Comparison of ENCODE assay signal across 26 mouse cellular contexts in genomic region chr14:60966061-60966460, GRCm38 (mm10).
DNase-seq lines count a peak whose midpoint lies in the region; ATAC-seq lines count a peak whose summit lies in the region.
"Had no signal": no experiment of that assay in that cellular context is flagged by ENCODE, and none has a peak within 500 bp of the region (broad histone marks: within the 10 kb centered on the region; RNA-seq: fewer than 3 reads in every experiment).

No protein-coding gene starts in this region.

- no peak for ATAC-seq in embryonic facial prominence, embryonic 12.5 days (ENCODE audit: insufficient number of reproducible peaks, insufficient read depth, low FRiP score, low TSS enrichment)
- no peak for ATAC-seq in midbrain, embryonic 11.5 days (ENCODE audit: low FRiP score)
- ATAC-seq in midbrain, embryonic 15.5 days (replicated peaks), result no peak
- ATAC-seq in embryonic facial prominence, embryonic 14.5 days (ENCODE audit: low read depth), result no peak
- ATAC-seq: activated CD4-positive, CD25-positive, alpha-beta regulatory T cell, adult 4 months; forebrain, embryonic 14.5 days; forebrain, postnatal 0 days; hindbrain, embryonic 16.5 days had no signal

- intact Hi-C loops in left cerebral cortex, postnatal 4 days (cut with DNase I), result no loop called here

- no peaks in the 10 kb centered on the region for H3K27me3 ChIP-seq in embryonic facial prominence, embryonic 12.5 days
- no peaks in the 10 kb centered on the region for H3K27me3 ChIP-seq in embryonic facial prominence, embryonic 10.5 days (replicated peaks; ENCODE audit: low read depth, poor library complexity, severe bottlenecking)
- no peaks in the 10 kb centered on the region for H3K27me3 ChIP-seq in midbrain, embryonic 11.5 days (ENCODE audit: control insufficient read depth, insufficient read depth, low read length)
- H3K27me3 ChIP-seq in midbrain, embryonic 15.5 days (replicated peaks), result no peaks in the 10 kb centered on the region
- H3K27me3 ChIP-seq in embryonic facial prominence, embryonic 14.5 days (replicated peaks; ENCODE audit: control insufficient read depth, insufficient read depth, low read length), result no peaks in the 10 kb centered on the region
- H3K27me3 ChIP-seq: embryonic facial prominence, embryonic 15.5 days; heart, embryonic 15.5 days; hindbrain, embryonic 13.5 days had no signal

- no peak overlapping the region for H3K4me3 ChIP-seq in embryonic facial prominence, embryonic 12.5 days
- H3K4me3 ChIP-seq in embryonic facial prominence, embryonic 10.5 days, result no peak overlapping the region
- H3K4me3 ChIP-seq in midbrain, embryonic 11.5 days (ENCODE audit: low read depth, low read length), result no peak overlapping the region
- no peak overlapping the region for H3K4me3 ChIP-seq in midbrain, embryonic 15.5 days
- no peak overlapping the region for H3K4me3 ChIP-seq in embryonic facial prominence, embryonic 14.5 days (ENCODE audit: low read depth, low read length)
- H3K4me3 ChIP-seq: embryonic facial prominence, embryonic 15.5 days; heart, embryonic 15.5 days; hindbrain, embryonic 10.5 days; hindbrain, embryonic 13.5 days had no signal

- H3K27ac ChIP-seq in embryonic facial prominence, embryonic 12.5 days, result peak overlapping the region; percentile 62; the same call in 1 of the 2 replicates
- no peak overlapping the region for H3K27ac ChIP-seq in embryonic facial prominence, embryonic 10.5 days (replicated peaks)
- no peak overlapping the region for H3K27ac ChIP-seq in midbrain, embryonic 11.5 days (ENCODE audit: low read depth, low read length)
- no peak overlapping the region for H3K27ac ChIP-seq in midbrain, embryonic 15.5 days
- peak overlapping the region; percentile 63 for H3K27ac ChIP-seq in embryonic facial prominence, embryonic 14.5 days (replicated peaks; ENCODE audit: low read depth, low read length)
- H3K27ac ChIP-seq: embryonic facial prominence, embryonic 15.5 days; heart, embryonic 15.5 days; hindbrain, embryonic 10.5 days; hindbrain, embryonic 13.5 days had no signal

- no peaks in the 10 kb centered on the region for H3K9me3 ChIP-seq in embryonic facial prominence, embryonic 12.5 days
- no peaks in the 10 kb centered on the region for H3K9me3 ChIP-seq in embryonic facial prominence, embryonic 10.5 days
- no peaks in the 10 kb centered on the region for H3K9me3 ChIP-seq in midbrain, embryonic 11.5 days (ENCODE audit: control insufficient read depth, low read length)
- no peaks in the 10 kb centered on the region for H3K9me3 ChIP-seq in midbrain, embryonic 15.5 days
- no peaks in the 10 kb centered on the region for H3K9me3 ChIP-seq in embryonic facial prominence, embryonic 14.5 days (ENCODE audit: control insufficient read depth, low read length)
- H3K9me3 ChIP-seq: embryonic facial prominence, embryonic 15.5 days; heart, embryonic 15.5 days; hindbrain, embryonic 10.5 days; hindbrain, embryonic 13.5 days had no signal

- no peak overlapping the region for H3K9ac ChIP-seq in embryonic facial prominence, embryonic 12.5 days
- H3K9ac ChIP-seq in midbrain, embryonic 11.5 days (ENCODE audit: low read length), result no peak overlapping the region
- no peak overlapping the region for H3K9ac ChIP-seq in midbrain, embryonic 15.5 days
- H3K9ac ChIP-seq in embryonic facial prominence, embryonic 14.5 days (ENCODE audit: low read depth, low read length), result no peak overlapping the region
- H3K9ac ChIP-seq: embryonic facial prominence, embryonic 15.5 days; forebrain, postnatal 0 days; heart, embryonic 15.5 days; hindbrain, embryonic 13.5 days had no signal

- H3K36me3 ChIP-seq in embryonic facial prominence, embryonic 12.5 days, result peaks cover 5% of the 10 kb centered on the region; the same call in 1 of the 2 replicates
- H3K36me3 ChIP-seq in embryonic facial prominence, embryonic 10.5 days (replicated peaks), result peaks cover 65% of the 10 kb centered on the region
- H3K36me3 ChIP-seq in midbrain, embryonic 11.5 days (ENCODE audit: control insufficient read depth, insufficient read depth, low read length), result peaks cover 13% of the 10 kb centered on the region
- H3K36me3 ChIP-seq in midbrain, embryonic 15.5 days (replicated peaks), result no peaks in the 10 kb centered on the region
- H3K36me3 ChIP-seq in embryonic facial prominence, embryonic 14.5 days (ENCODE audit: control insufficient read depth, insufficient read depth, low read length), result peaks cover 25% of the 10 kb centered on the region
- H3K36me3 ChIP-seq: heart, embryonic 15.5 days; hindbrain, embryonic 13.5 days had no signal

- no peak for DNase-seq in embryonic facial prominence, embryonic 10.5 days (ENCODE audit: low spot score)
- DNase-seq in left cerebral cortex, adult 18-20 months (ENCODE audit: low spot score in 2 of 2), result peak; percentile 12 to 28
- DNase-seq in left cerebral cortex, postnatal 4 days, result no peak
- peak; percentile 53 for DNase-seq in midbrain, embryonic 11.5 days (ENCODE audit: low spot score, missing footprints)
- no peak for DNase-seq in embryonic facial prominence, embryonic 14.5 days (ENCODE audit: low spot score)
- no peak for DNase-seq in neural tube, embryonic 10.5 days (ENCODE audit: extremely low spot score, low spot score)
- DNase-seq: adrenal gland, adult 8-10 months; adrenal gland, postnatal 25 days; cerebellum, adult 18-20 months; cerebellum, adult 9-10 months; cerebellum, postnatal 14 days; forebrain, postnatal 0 days; gastrocnemius, postnatal 10 days; gastrocnemius, postnatal 36 days; heart, postnatal 10 days; heart, postnatal 36 days had no signal

- H3K4me1 ChIP-seq in embryonic facial prominence, embryonic 12.5 days, result no peaks in the 10 kb centered on the region; the same call in 1 of the 2 replicates
- H3K4me1 ChIP-seq in embryonic facial prominence, embryonic 10.5 days, result peaks cover 3% of the 10 kb centered on the region; the same call in 1 of the 2 replicates
- H3K4me1 ChIP-seq in midbrain, embryonic 11.5 days (ENCODE audit: control insufficient read depth, insufficient read depth, low read length), result no peaks in the 10 kb centered on the region
- no peaks in the 10 kb centered on the region for H3K4me1 ChIP-seq in midbrain, embryonic 15.5 days
- H3K4me1 ChIP-seq in embryonic facial prominence, embryonic 14.5 days (ENCODE audit: control insufficient read depth, insufficient read depth, low read length), result no peaks in the 10 kb centered on the region
- H3K4me1 ChIP-seq: embryonic facial prominence, embryonic 15.5 days; heart, embryonic 15.5 days; hindbrain, embryonic 10.5 days; hindbrain, embryonic 13.5 days had no signal

- no peak overlapping the region for H3K4me2 ChIP-seq in embryonic facial prominence, embryonic 12.5 days (replicated peaks)
- no peak overlapping the region for H3K4me2 ChIP-seq in midbrain, embryonic 11.5 days
- no peak overlapping the region for H3K4me2 ChIP-seq in midbrain, embryonic 15.5 days
- H3K4me2 ChIP-seq in embryonic facial prominence, embryonic 14.5 days (ENCODE audit: low read depth, low read length), result no peak overlapping the region
- H3K4me2 ChIP-seq: embryonic facial prominence, embryonic 15.5 days; heart, embryonic 11.5 days; heart, embryonic 15.5 days; hindbrain, embryonic 13.5 days had no signal

- 77% methylated on average over 4 of the region's 4 CpGs for WGBS in embryonic facial prominence, embryonic 12.5 days
- WGBS in embryonic facial prominence, embryonic 10.5 days, result 89% methylated on average over 4 of the region's 4 CpGs
- WGBS in midbrain, embryonic 11.5 days, result 94% methylated on average over 4 of the region's 4 CpGs
- 89% methylated on average over 4 of the region's 4 CpGs for WGBS in midbrain, embryonic 15.5 days
- WGBS in embryonic facial prominence, embryonic 14.5 days, result 64% methylated on average over 4 of the region's 4 CpGs

Comparison
In these comparisons a context has a peak if more than half of its experiments do, and no peak if none do; other contexts are left out.
1. H3K27ac ChIP-seq: peak in embryonic facial prominence, embryonic 12.5 days (single experiment) and embryonic facial prominence, embryonic 14.5 days (single experiment); none in embryonic facial prominence, embryonic 10.5 days (single experiment), midbrain, embryonic 11.5 days (single experiment) and midbrain, embryonic 15.5 days (single experiment).
2. DNase-seq: peak in left cerebral cortex, adult 18-20 months (2 of 2) and midbrain, embryonic 11.5 days (single experiment); none in embryonic facial prominence, embryonic 10.5 days (single experiment), left cerebral cortex, postnatal 4 days (single experiment), embryonic facial prominence, embryonic 14.5 days (single experiment) and neural tube, embryonic 10.5 days (single experiment).